Mouse (Mus musculus): Measurements from ENCODE around the gene Sult1a1.

Sult1a1 gene

DNA sequence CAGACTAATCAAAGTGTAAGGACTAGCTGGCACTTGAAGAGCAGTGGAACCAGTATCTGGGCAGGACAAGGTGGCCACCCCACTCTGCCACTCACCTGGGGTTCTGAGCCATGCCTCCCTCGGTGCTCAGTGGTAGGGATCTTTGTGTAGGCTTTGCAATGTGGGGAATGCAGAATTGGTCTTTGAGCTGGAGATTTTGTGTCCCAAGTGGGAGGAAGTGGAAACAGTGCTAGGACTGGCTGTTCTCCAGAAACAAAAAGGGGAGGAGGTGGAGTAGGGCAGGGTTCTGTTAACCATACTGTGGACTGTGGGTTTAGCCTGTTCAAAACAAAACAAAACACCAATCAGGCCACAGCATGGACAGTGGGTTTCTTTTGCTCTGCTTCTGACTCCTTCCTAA is at the start of gene Sult1a1:
TSS of gene Sult1a1 (minus strand) at position 226 of the 400 bp plus-strand sequence.
- Histone ChIP-seq H3K36me3 (ENCODE audit: insufficient read depth, low read length) (peaks cover 68% of the 10 kb centered on the region), H3K4me1 (replicated peaks; ENCODE audit: low read depth, low read length) (peaks cover 20% of the 10 kb centered on the region), H3K4me3 (replicated peaks; ENCODE audit: low read length) (no peak within 1 kb of the TSS), H3K9me3 (ENCODE audit: low read length) (no peaks in the 10 kb centered on the region), H3K27me3 (ENCODE audit: insufficient read depth, low read length) (no peaks in the 10 kb centered on the region)
- TF ChIP-seq NANOG (IDR thresholded peaks at IDR 0.05; ENCODE audit: borderline replicate concordance, low read length) = no peak
- TF ChIP-seq POU5F1 (IDR thresholded peaks at IDR 0.05; ENCODE audit: borderline replicate concordance, low read length) = no peak
- TF ChIP-seq CTCF (conservative IDR thresholded peaks at IDR 0.05; ENCODE audit: low read length) = no peak

DNA sequence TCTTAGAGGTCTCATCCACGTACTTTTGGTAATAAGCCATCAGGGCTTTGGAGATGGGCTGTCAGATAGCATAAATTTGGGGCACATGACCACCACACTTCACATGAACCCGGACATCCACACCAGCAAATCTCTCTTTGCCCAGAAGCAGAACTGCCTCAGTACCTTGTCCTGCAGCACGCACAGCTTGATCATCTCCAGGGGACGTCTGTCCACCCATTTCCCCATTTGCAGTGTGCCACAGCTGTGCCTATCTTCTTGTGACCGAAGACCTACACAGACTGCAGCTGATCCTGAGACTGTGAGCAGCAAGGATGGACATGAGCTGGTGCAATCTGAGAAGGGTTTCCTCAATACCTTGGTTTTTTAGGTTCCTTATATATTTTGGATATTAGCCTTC is 49.4 kb upstream of the Sult1a1 start:
- H3K4me3 ChIP-seq (replicated peaks; ENCODE audit: low read length) = no peak overlapping the region
- no peaks in the 10 kb centered on the region for H3K36me3 ChIP-seq (ENCODE audit: insufficient read depth, low read length)
- TF ChIP-seq POU5F1 (IDR thresholded peaks at IDR 0.05; ENCODE audit: borderline replicate concordance, low read length) (no peak), NANOG (IDR thresholded peaks at IDR 0.05; ENCODE audit: borderline replicate concordance, low read length) (no peak), CTCF (conservative IDR thresholded peaks at IDR 0.05; ENCODE audit: low read length) (no peak)
- H3K9me3 ChIP-seq (ENCODE audit: low read length) = peaks cover 26% of the 10 kb centered on the region
- H3K4me1 ChIP-seq (replicated peaks; ENCODE audit: low read depth, low read length) = no peaks in the 10 kb centered on the region
- no peaks in the 10 kb centered on the region for H3K27me3 ChIP-seq (ENCODE audit: insufficient read depth, low read length)

DNA sequence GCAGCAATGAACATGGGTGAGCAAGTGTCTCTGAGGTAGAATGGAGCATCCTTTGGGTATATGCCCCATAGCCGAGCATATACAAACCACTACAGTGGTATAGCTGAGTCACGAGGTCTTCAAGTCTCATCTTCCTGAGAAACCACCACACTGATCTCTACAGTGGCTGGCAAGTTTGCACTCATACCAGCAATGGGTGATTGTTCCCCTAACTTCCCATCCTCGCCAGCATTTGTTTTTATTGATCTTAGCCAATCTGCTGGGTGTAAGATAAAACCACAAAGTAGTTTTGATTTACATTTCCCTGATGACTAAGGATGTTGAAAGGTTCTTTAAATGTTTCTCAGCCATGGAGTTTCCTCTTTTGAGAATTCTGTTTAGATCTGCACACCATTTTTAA is 48.8 kb upstream of the Sult1a1 start:
- Histone ChIP-seq H3K27me3 (ENCODE audit: insufficient read depth, low read length) (no peaks in the 10 kb centered on the region), H3K9me3 (ENCODE audit: low read length) (peaks cover 26% of the 10 kb centered on the region), H3K36me3 (ENCODE audit: insufficient read depth, low read length) (no peaks in the 10 kb centered on the region), H3K4me1 (replicated peaks; ENCODE audit: low read depth, low read length) (no peaks in the 10 kb centered on the region), H3K4me3 (replicated peaks; ENCODE audit: low read length) (no peak overlapping the region)
- TF ChIP-seq NANOG (IDR thresholded peaks at IDR 0.05; ENCODE audit: borderline replicate concordance, low read length) (no peak), CTCF (conservative IDR thresholded peaks at IDR 0.05; ENCODE audit: low read length) (no peak), POU5F1 (IDR thresholded peaks at IDR 0.05; ENCODE audit: borderline replicate concordance, low read length) (no peak)

- H3K4me1 ChIP-seq (replicated peaks; ENCODE audit: low read depth, low read length) = no peaks in the 10 kb centered on the region
- peaks cover 26% of the 10 kb centered on the region for H3K9me3 ChIP-seq (ENCODE audit: low read length)
- no peaks in the 10 kb centered on the region for H3K27me3 ChIP-seq (ENCODE audit: insufficient read depth, low read length)
- H3K36me3 ChIP-seq (ENCODE audit: insufficient read depth, low read length) = no peaks in the 10 kb centered on the region
- no peak for TF ChIP-seq POU5F1 (IDR thresholded peaks at IDR 0.05; ENCODE audit: borderline replicate concordance, low read length)
- TF ChIP-seq CTCF (conservative IDR thresholded peaks at IDR 0.05; ENCODE audit: low read length) = no peak
- no peak for TF ChIP-seq NANOG (IDR thresholded peaks at IDR 0.05; ENCODE audit: borderline replicate concordance, low read length)
- H3K4me3 ChIP-seq (replicated peaks; ENCODE audit: low read length) = no peak overlapping the region
Measured at GRCm38 (mm10) chr7:126721635-126722034, 45.4 kb upstream of the Sult1a1 start.

- Histone ChIP-seq H3K4me1 (replicated peaks; ENCODE audit: low read depth, low read length) (no peaks in the 10 kb centered on the region), H3K36me3 (ENCODE audit: insufficient read depth, low read length) (no peaks in the 10 kb centered on the region), H3K27me3 (ENCODE audit: insufficient read depth, low read length) (no peaks in the 10 kb centered on the region), H3K9me3 (ENCODE audit: low read length) (peaks cover 26% of the 10 kb centered on the region), H3K4me3 (replicated peaks; ENCODE audit: low read length) (no peak overlapping the region)
- TF ChIP-seq POU5F1 (IDR thresholded peaks at IDR 0.05; ENCODE audit: borderline replicate concordance, low read length) = no peak
- no peak for TF ChIP-seq NANOG (IDR thresholded peaks at IDR 0.05; ENCODE audit: borderline replicate concordance, low read length)
- peak; percentile 82 for TF ChIP-seq CTCF (conservative IDR thresholded peaks at IDR 0.05; ENCODE audit: low read length)
Measured at GRCm38 (mm10) chr7:126718787-126719337, 42.6 kb upstream of the Sult1a1 start.

GRCm38 (mm10) chr7:126717566-126717965 is 41.3 kb upstream of the Sult1a1 start:
- H3K36me3 ChIP-seq (ENCODE audit: insufficient read depth, low read length) = no peaks in the 10 kb centered on the region
- peaks cover 13% of the 10 kb centered on the region for H3K9me3 ChIP-seq (ENCODE audit: low read length)
- H3K27me3 ChIP-seq (ENCODE audit: insufficient read depth, low read length) = no peaks in the 10 kb centered on the region
- TF ChIP-seq CTCF (conservative IDR thresholded peaks at IDR 0.05; ENCODE audit: low read length) (no peak), NANOG (IDR thresholded peaks at IDR 0.05; ENCODE audit: borderline replicate concordance, low read length) (no peak), POU5F1 (IDR thresholded peaks at IDR 0.05; ENCODE audit: borderline replicate concordance, low read length) (no peak)
- no peak overlapping the region for H3K4me3 ChIP-seq (replicated peaks; ENCODE audit: low read length)
- no peaks in the 10 kb centered on the region for H3K4me1 ChIP-seq (replicated peaks; ENCODE audit: low read depth, low read length)

GRCm38 (mm10) chr7:126715679-126716078 is 39.4 kb upstream of the Sult1a1 start:
- no peaks in the 10 kb centered on the region for H3K4me1 ChIP-seq (replicated peaks; ENCODE audit: low read depth, low read length)
- H3K4me3 ChIP-seq (replicated peaks; ENCODE audit: low read length) = no peak overlapping the region
- H3K36me3 ChIP-seq (ENCODE audit: insufficient read depth, low read length) = no peaks in the 10 kb centered on the region
- no peaks in the 10 kb centered on the region for H3K9me3 ChIP-seq (ENCODE audit: low read length)
- peaks cover 3% of the 10 kb centered on the region; the same call in 1 of the 2 replicates for H3K27me3 ChIP-seq (ENCODE audit: insufficient read depth, low read length)
- TF ChIP-seq NANOG (IDR thresholded peaks at IDR 0.05; ENCODE audit: borderline replicate concordance, low read length) (no peak), CTCF (conservative IDR thresholded peaks at IDR 0.05; ENCODE audit: low read length) (no peak), POU5F1 (IDR thresholded peaks at IDR 0.05; ENCODE audit: borderline replicate concordance, low read length) (no peak)

- TF ChIP-seq NANOG (IDR thresholded peaks at IDR 0.05; ENCODE audit: borderline replicate concordance, low read length) (no peak), CTCF (conservative IDR thresholded peaks at IDR 0.05; ENCODE audit: low read length) (no peak), POU5F1 (IDR thresholded peaks at IDR 0.05; ENCODE audit: borderline replicate concordance, low read length) (no peak)
- H3K36me3 ChIP-seq (ENCODE audit: insufficient read depth, low read length) = no peaks in the 10 kb centered on the region
- H3K4me3 ChIP-seq (replicated peaks; ENCODE audit: low read length) = no peak overlapping the region
- H3K4me1 ChIP-seq (replicated peaks; ENCODE audit: low read depth, low read length) = no peaks in the 10 kb centered on the region
- no peaks in the 10 kb centered on the region for H3K9me3 ChIP-seq (ENCODE audit: low read length)
- peaks cover 4% of the 10 kb centered on the region; the same call in 1 of the 2 replicates for H3K27me3 ChIP-seq (ENCODE audit: insufficient read depth, low read length)
Measured at GRCm38 (mm10) chr7:126711910-126712309, 35.7 kb upstream of the Sult1a1 start.

GRCm38 (mm10) chr7:126710266-126710665 is 34.0 kb upstream of the Sult1a1 start:
- Histone ChIP-seq H3K4me1 (replicated peaks; ENCODE audit: low read depth, low read length) (peaks cover 2% of the 10 kb centered on the region), H3K36me3 (ENCODE audit: insufficient read depth, low read length) (no peaks in the 10 kb centered on the region), H3K27me3 (ENCODE audit: insufficient read depth, low read length) (peaks cover 10% of the 10 kb centered on the region), H3K9me3 (ENCODE audit: low read length) (no peaks in the 10 kb centered on the region), H3K4me3 (replicated peaks; ENCODE audit: low read length) (no peak overlapping the region)
- no peak for TF ChIP-seq NANOG (IDR thresholded peaks at IDR 0.05; ENCODE audit: borderline replicate concordance, low read length)

Data from E14TG2a.4 (cell line).